Mouse (Mus musculus) ES-E14 (cell line): ENCODE measurements around the gene Mcat.

Experiments
- MAFK ChIP-seq: IDR thresholded peaks from 2 replicates; pipeline ENCODE4 v1.6.1; 2014; ENCODE audit warnings: mild to moderate bottlenecking, low read depth, low read length, inconsistent platforms; ENCODE audit not compliant: insufficient read depth
- ZC3H11A ChIP-seq: IDR thresholded peaks from 2 replicates; pipeline ENCODE4 v1.6.1; 2012; ENCODE audit warnings: low read depth, mild to moderate bottlenecking, inconsistent platforms, low read length, borderline replicate concordance
- ZNF384 ChIP-seq: IDR thresholded peaks from 2 replicates; pipeline ENCODE4 v1.6.1; 2012; ENCODE audit warnings: low read depth, low read length, inconsistent platforms

DNA sequence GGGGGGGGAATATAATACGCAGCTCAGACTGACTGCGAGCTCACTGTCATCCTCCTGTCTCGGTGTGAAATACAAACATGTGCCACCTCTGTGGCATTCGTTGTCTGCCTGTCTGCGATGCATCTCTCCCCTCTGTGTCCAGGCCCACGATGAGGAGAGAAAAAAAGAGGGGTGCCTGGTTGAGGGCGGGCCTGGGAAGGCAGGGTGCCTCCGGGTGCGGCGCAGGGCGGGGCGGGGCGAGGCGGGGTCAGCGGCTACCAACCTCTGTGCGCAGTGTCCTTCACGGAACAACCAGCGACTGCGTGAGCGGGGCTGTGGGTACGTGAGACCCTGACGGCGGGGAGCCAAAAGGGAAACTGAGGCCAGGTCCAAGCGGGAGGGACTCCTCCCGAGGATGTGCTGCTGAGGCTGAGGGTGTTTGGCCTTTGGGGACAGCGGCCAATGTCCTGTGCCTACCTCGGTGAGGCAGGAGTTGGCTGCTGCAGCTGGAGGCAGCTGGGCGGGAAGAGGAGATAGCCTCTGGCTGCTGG is at the start of gene Mcat, which contains the start of gene Tspo:
- TF ChIP-seq ZC3H11A: no peak
- TF ChIP-seq ZNF384: no peak
- TF ChIP-seq MAFK: no peak
